Mouse (Mus musculus): ENCODE measurements around the gene Snupn. TPM values are rescaled to one million over a fixed set of nuclear protein-coding genes. Genes with fewer than 3 reads are reported as not detected.
"Not testable (repeated sequence)": the region's sequence is repeated elsewhere in the genome, so short reads cannot be mapped to it uniquely, and the experiment has no call there.

The Snupn gene
- polyA plus RNA-seq, 1 experiment, result 3.9 TPM

DNA sequence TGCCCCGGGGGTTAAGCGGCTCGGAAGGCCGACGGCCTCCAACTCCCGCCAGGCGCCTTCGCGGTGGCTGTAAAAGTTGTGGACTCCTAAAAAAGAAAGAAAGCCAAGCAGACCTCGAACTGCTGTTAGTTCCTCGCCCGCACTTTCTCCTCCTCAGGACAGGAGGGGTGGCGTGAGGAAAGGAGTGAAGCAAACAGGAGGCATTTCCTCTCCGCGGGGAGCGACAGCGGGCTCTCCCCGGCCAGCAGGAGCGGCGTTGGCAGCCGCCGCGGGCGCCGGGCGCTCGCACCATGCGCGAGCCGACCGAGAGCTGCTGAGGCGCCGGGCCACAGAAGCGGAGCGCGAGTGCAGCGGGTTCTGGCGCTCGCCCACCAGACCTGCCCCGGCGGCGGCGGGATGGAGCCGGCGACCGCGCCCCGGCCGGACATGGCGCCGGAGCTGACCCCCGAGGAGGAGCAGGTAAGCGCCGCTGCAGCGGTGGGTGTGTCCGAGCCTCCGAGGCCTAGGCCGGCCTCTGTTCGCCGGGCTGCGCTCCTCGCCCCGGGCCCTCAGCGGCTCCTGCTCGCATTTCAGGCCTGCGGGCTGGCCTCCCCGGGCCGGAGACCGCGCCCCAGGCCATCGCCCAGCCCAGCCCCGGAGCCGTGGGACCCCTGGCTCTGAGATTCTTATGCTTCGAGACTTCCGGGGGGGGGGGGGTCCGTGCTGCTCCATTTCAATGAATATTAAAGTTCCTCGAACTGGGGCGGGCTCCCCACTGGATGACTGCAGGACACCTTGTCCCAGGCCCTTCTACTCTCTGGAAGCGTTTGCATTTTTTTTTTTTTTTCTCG, 44.7 kb downstream of the Snupn start:
- DNase-seq (ENCODE audit: low read depth, low spot score), result peak; percentile 27
- under 1% methylated on average over 80 of the region's 80 CpGs for WGBS

DNA sequence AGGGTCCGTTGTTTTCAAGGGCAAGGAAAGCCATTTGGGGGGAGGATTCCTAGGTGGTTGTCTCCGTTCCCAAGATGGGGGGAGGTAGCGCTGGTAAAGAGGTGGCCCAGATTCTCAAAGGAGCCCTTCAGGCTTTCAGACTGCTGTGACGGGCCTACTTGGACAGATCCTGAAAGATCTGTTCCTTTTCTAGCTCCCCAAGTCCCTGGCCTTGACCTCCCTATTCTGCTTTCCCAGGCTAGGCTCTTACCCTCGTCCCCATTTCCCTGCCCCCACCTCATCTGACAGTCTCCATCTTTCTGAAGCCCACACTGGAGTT, 45.3 kb downstream of the Snupn start:
- peak; percentile 16 for DNase-seq (ENCODE audit: low read depth, low spot score)
- WGBS, result under 1% methylated on average over 5 of the region's 5 CpGs

DNA sequence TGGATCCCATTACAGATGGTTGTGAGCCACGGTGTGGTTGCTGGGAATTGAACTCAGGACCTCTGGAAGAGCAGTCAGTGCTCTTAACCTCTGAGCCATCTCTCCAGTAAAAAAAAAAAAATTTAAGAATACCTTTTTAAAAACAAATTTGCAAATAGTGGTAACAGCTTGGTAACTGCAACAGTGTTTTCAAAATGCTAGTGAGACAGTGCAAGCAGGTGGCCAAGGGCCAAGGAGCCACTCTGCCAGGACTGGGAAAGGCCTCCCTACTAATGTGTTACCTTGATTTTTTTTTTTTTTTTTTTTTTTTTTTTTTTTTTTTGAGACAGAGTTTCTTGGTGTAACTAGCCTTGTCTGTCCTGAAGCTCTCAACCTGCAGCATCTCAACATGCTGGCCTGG, 46.5 kb downstream of the Snupn start:
- DNase-seq (ENCODE audit: low read depth, low spot score), result not testable (repeated sequence)
- 85% methylated on average over 1 of the region's 1 CpGs for WGBS

DNA sequence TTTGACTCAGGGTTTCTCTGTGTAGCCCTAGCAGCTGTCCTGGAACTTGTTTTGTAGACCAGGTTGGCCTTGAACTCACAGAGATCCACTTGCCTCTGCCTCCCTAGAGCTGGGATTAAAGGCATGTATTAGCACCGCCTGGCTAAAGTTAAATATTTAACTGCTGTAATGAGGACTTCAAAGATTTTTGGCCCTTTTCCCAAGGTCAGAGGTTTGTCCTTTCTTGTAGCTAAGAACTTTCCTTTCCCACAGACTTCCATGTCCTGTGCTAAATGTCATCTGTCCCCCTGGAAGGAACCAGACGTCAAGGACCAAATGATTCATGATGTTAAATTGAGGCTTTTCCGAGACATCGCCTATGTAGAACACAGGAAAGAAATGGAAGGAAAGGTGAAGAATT, 52.3 kb downstream of the Snupn start:
- DNase-seq (ENCODE audit: low read depth, low spot score), result no peak
- WGBS, result 55% methylated on average over 4 of the region's 4 CpGs

DNA sequence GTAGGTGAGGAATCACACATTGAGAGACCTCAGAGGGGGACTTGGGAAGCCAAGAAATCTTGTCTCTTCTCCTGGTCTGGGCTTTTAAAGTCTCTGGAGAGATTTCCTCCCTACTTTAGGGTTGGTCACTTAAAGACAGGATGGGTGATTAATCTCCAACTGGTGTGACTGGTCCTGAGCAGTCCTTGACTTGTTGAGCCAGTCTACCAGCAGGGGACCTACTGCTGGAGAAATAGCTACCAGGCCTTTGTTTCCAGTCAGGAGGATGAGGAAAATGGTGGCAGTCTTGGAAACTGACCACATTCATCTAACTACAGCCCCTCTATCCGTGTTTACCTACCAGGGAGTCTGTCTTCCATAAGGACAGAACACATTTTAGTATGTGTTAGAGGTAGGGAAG, 61.7 kb downstream of the Snupn start:
- DNase-seq (ENCODE audit: low read depth, low spot score), result no peak
- WGBS, result 82% methylated on average over 1 of the region's 1 CpGs

DNA sequence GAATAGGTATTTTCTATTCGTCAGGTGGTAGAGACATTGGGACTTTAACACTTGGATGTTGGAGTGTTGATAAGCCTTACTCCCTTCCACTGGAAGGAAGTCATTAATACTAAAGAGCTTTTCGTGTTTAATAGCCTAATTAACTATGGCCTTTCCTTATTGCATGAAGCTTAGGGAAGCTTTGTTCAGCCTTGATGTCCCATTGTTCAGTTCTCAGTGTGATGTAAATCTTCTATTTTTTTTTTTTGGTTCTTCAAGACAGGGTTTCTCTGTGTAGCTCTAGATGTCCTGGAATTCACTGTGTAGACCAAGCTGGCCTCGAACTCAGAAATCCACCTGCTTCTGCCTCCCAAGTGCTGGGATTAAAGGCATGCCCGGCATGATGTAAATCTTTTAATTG, 62.2 kb downstream of the Snupn start:
- no peak for DNase-seq (ENCODE audit: low read depth, low spot score)
- 93% methylated on average over 4 of the region's 4 CpGs for WGBS

DNA sequence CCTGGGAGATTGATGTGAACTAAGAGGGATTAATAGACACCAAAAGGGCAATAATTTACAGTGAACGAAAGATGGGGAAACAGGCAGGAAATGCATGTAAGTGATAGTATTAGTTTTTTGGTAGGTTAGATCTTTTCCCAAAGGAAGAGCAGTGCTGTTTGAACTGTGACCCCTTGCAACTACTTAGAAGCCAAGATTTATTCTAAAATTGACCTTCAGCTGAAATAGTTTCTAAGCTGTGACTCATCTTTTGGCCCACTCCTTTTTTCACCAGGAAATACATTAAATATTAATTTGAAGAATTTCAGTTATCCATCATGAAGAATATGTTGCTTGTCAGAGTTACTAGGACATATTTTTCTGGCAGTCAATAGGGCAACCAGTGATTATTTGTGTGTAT, 63.1 kb downstream of the Snupn start:
- DNase-seq (ENCODE audit: low read depth, low spot score), result no peak
- WGBS, result 82% methylated on average over 1 of the region's 1 CpGs

DNA sequence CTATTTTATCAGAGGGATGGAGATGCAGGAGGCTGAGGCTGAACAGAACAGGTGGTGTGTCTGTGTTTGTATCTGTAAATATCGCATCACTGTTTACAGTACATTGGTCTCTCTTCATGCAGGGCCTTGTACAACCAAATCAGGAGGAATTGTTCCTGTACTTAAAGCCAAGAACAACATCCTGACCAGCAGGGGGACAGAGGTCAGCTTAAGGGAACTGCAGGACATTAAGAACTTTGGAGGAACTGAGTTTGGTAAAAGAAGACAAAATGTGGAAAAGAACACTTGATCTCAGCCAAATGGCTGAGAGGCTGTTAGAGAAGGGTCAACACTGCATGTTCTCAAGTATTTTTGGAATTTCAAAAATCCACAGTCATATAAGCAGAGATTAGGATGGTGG, 64.1 kb downstream of the Snupn start:
- 74% methylated on average over 1 of the region's 1 CpGs for WGBS
- DNase-seq (ENCODE audit: low read depth, low spot score), result no peak

DNA sequence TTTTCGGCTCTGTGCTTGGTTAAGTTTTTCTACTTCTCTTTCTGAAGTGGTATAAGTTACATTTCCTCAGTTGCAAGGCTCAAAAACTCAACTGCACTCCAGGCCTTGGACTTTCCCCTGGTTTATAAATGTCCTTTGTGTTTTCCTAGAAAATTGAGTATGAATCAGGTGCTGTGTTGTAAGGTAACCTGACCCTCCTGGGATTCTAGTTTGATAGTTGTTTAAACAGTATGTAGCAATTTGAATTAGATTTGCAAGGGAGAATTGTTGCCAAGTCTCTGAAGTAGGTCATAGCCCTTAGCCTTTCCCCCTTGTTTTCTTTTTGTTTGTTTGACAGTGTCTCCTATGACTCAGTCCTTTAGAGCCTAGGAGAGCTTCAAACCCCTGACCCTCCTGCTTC, 67.0 kb downstream of the Snupn start:
- peak; percentile 13 for DNase-seq (ENCODE audit: low read depth, low spot score)
- 30% methylated on average over 1 of the region's 1 CpGs for WGBS

DNA sequence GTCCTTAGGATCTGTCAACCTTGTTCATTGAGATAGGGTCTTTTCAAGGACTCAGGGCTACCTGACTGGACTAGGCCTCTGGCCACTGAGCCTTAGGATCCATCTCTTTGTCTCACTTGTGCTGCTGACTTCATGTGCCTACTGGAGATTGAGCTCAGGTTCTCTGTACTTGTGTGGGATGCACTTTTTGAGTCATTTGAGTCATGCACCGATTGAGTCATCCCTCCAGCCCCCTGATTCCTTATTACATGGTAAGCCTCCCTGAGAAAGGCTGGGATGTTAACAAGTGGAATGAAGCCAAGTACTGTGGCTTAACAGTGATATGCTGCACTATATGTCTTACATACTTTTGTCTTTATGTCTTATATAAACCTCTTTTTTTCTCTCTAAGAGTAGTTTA, 81.1 kb downstream of the Snupn start:
- WGBS, result 75% methylated on average over 1 of the region's 1 CpGs
- no peak for DNase-seq (ENCODE audit: low read depth, low spot score)

Other genes with a start within 250 kb of the Snupn start
- gene Lingo1, start 154.4 kb upstream of the Snupn start, polyA plus RNA-seq (2012; rRNA removed), result 0.49 and 0.72 TPM in 2 replicates
- 2.2 and 3.0 TPM in 2 replicates for gene Odf3l1, start 86.2 kb upstream of the Snupn start, polyA plus RNA-seq (2012; rRNA removed)
- 7.7 and 9.0 TPM in 2 replicates for gene Cspg4, start 85.8 kb upstream of the Snupn start, polyA plus RNA-seq (2012; rRNA removed)
- 4.7 TPM in 2 replicates for gene Snx33, start 22.5 kb upstream of the Snupn start, polyA plus RNA-seq (2012; rRNA removed)
- gene Imp3, start 13.4 kb upstream of the Snupn start, polyA plus RNA-seq (2012; rRNA removed), result 117 and 124 TPM in 2 replicates
- 12.0 and 14.2 TPM in 2 replicates for gene Ptpn9, start 44.0 kb downstream of the Snupn start, polyA plus RNA-seq (2012; rRNA removed)
- 25.4 and 48.5 TPM in 2 replicates for gene Sin3a, start 121.2 kb downstream of the Snupn start, polyA plus RNA-seq (2012; rRNA removed)
- gene Man2c1, start 179.8 kb downstream of the Snupn start, polyA plus RNA-seq (2012; rRNA removed), result 90.5 and 106 TPM in 2 replicates
- gene Neil1, start 197.4 kb downstream of the Snupn start, polyA plus RNA-seq (2012; rRNA removed), result 12.0 and 12.8 TPM in 2 replicates
- gene Commd4, start 207.5 kb downstream of the Snupn start, polyA plus RNA-seq (2012; rRNA removed), result 134 and 148 TPM in 2 replicates

All from large intestine, adult 2 months (tissue).